Mouse (Mus musculus): Measurements from ENCODE around the gene Emc10.

DNA sequence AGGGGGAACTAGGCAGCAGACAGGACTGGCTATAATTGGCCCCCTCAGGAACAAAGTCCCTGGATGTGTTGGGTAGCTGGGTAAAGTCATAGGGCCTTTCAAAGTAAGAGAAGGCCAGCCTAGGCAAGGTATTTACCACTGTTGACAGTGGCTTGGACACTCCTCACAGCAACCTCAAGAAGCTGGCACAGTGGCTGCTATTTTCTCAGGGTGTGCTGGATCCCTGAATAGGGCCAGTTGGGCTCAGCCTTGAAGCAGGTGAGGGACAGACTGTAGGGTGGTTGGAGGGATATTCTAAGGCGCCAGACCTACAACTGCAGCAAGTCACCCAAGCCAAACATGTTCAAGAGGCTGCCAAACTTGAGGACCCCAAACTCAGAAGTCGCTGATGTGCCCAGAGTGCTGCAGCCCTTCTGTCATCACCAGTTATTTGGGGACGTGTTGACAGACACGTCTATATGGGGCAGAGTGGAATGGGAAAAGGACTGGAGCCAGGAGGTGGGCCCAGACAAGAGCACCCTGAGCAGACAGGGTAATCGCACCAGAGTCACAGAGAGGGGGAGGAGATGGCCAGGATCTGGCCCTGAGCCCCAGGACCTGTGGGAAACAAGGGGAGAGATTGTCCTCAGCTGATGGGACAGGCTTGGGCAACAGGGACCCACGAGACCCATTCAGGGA is 24.3 kb downstream of the Emc10 start:
- TF ChIP-seq POLR2AphosphoS2 (IDR thresholded peaks at IDR 0.05; ENCODE audit: low read length) = 0 out of 2 replicates have a peak, but pooled peaks have one; percentile 56
- TF ChIP-seq CTCF (IDR thresholded peaks at IDR 0.05 in 2 of 3, conservative IDR thresholded peaks at IDR 0.05 in 1 of 3; ENCODE audit: control insufficient read depth in 1 of 3, insufficient read depth in 1 of 3, low read depth in 2 of 3, low read length in 3 of 3, poor library complexity in 1 of 3, severe bottlenecking in 1 of 3) = no peak
- TF ChIP-seq EP300 (IDR thresholded peaks at IDR 0.05; ENCODE audit: low read depth in 1 of 2, low read length in 2 of 2) = no peak
